12 mouse cellular contexts compared by ENCODE assay signal in the genomic region with DNA sequence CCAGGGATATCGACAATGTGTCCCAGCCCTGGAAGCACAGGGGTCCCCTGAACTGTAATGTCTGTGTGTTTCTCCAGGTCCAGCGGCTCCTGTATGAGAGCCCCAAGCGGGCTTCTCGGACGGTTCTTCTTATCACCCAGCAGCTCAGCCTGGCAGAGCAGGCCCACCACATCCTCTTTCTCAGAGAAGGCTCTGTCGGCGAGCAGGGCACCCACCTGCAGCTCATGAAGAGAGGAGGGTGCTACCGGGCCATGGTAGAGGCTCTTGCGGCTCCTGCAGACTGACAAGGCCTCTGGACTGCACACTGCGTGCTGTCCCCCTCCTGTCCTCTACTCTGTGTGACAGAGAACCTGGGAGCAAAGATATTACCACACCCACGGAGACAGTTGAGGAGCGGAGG. TPM values are rescaled to one million over a fixed set of nuclear protein-coding genes. Genes with fewer than 3 reads are reported as not detected.
DNase-seq lines count a peak whose midpoint lies in the region; ATAC-seq and TF ChIP-seq lines count a peak whose summit lies in the region.
"Had no signal": no experiment of that assay in that cellular context is flagged by ENCODE, and none has a peak within 500 bp of the region (broad histone marks: within the 10 kb centered on the region; RNA-seq: fewer than 3 reads in every experiment).

No protein-coding gene starts in this region.

- no peaks in the 10 kb centered on the region for H3K27me3 ChIP-seq in heart, adult 2 months (ENCODE audit: control insufficient read depth, insufficient read depth, low read length)

- ATAC-seq in hematopoietic stem cell, adult 5-6 weeks (replicated peaks in 1 of 2; ENCODE audit: insufficient read depth in 1 of 2, low FRiP score in 2 of 2, low TSS enrichment in 1 of 2, low read depth in 1 of 2, poor library complexity in 2 of 2, severe bottlenecking in 2 of 2): peak; percentile 63 to 67
- ATAC-seq: intestine, postnatal 0 days had no signal

- no peak for TF ChIP-seq CTCF in heart, adult 2 months (IDR thresholded peaks at IDR 0.05)

- TF ChIP-seq EP300 in heart, adult 2 months (IDR thresholded peaks at IDR 0.05; ENCODE audit: insufficient read depth, low read depth, low read length): no peak

- H3K79me2 ChIP-seq in heart, adult 2 months (replicated peaks; ENCODE audit: control insufficient read depth, insufficient read depth, low read length): no peaks in the 10 kb centered on the region

- peak; percentile 27 to 47 for DNase-seq in heart, adult 2 months
- no peak for DNase-seq in heart, adult 8-10 months (ENCODE audit: low spot score)
- peak; percentile 91 for DNase-seq in A20 (ENCODE audit: low read depth, low spot score)
- DNase-seq in spleen, adult 18-20 months: peak; percentile 64 to 71
- DNase-seq in frontal cortex, postnatal 25 days (ENCODE audit: low spot score in 2 of 2): no peak
- DNase-seq in lung, postnatal 25 days (ENCODE audit: low spot score): no peak
- no peak for DNase-seq in layer of hippocampus, adult 9-11 months
- DNase-seq: gastrocnemius, postnatal 10 days had no signal

- H3K27ac ChIP-seq in heart, adult 2 months: no peak overlapping the region

- no peak for TF ChIP-seq POLR2A in heart, adult 2 months (IDR thresholded peaks at IDR 0.05; ENCODE audit: insufficient read depth, low read depth, low read length)

- H3K36me3 ChIP-seq in heart, adult 2 months (ENCODE audit: control insufficient read depth, insufficient read depth, low read length): no peaks in the 10 kb centered on the region

- intact Hi-C loops in heart, adult 2 months (cut with DNase I): no loop called here

- H3K9ac ChIP-seq in heart, adult 2 months (ENCODE audit: low read depth, low read length): no peak overlapping the region

- no peak overlapping the region for H3K4me3 ChIP-seq in heart, adult 2 months

- 66% methylated on average over 12 of the region's 12 CpGs for WGBS in heart, adult 2 months

- H3K4me1 ChIP-seq in heart, adult 2 months (ENCODE audit: control insufficient read depth, insufficient read depth, low read length): peaks cover 3% of the 10 kb centered on the region; the same call in 1 of the 2 replicates

RNA-seq across cellular contexts. Expression of gene Psmb8, which starts 1.0 kb away (rescaled TPM):
- total RNA-seq in heart, adult 2 months (2021): 10 to 100 TPM; 12.3 to 18.9 TPM
- 33.5 and 44.2 TPM in 2 replicates for polyA plus RNA-seq in heart, adult 2 months (2012; rRNA removed)
- total RNA-seq in heart, adult 8-10 months (2022): 10 to 100 TPM; 10.7 to 15.1 (median 12.8) TPM
- total RNA-seq in hematopoietic stem cell, adult 5-6 weeks (2017): 392 and 482 TPM in 2 replicates

RNA-seq across cellular contexts. Expression of gene Tap2, which starts 6.8 kb away (rescaled TPM):
- total RNA-seq in heart, adult 2 months (2021): 10 to 100 TPM; 26.1 to 31.2 TPM
- 25.0 and 26.5 TPM in 2 replicates for polyA plus RNA-seq in heart, adult 2 months (2012; rRNA removed)
- total RNA-seq in heart, adult 8-10 months (2022): 10 to 100 TPM; 21.4 to 25.3 (median 24.6) TPM
- total RNA-seq in hematopoietic stem cell, adult 5-6 weeks (2017): 113 and 116 TPM in 2 replicates

RNA-seq across cellular contexts. Expression of gene Psmb9, which starts 8.9 kb away (rescaled TPM):
- total RNA-seq in heart, adult 2 months (2021): 10 to 100 TPM in 1 of 2 experiments, 1 to 10 TPM in 1; 6.9 to 13.5 TPM
- polyA plus RNA-seq in heart, adult 2 months (2012; rRNA removed): 16.0 and 20.5 TPM in 2 replicates
- 10 to 100 TPM in 2 of 4 experiments, 1 to 10 TPM in 2; 6.9 to 12.9 (median 8.7) TPM for total RNA-seq in heart, adult 8-10 months (2022)
- 124 and 169 TPM in 2 replicates for total RNA-seq in hematopoietic stem cell, adult 5-6 weeks (2017)

RNA-seq across cellular contexts. Expression of gene Tap1, which starts 9.1 kb away (rescaled TPM):
- total RNA-seq in heart, adult 2 months (2021): 1 to 10 TPM; 3.4 to 7.2 TPM
- 10.9 and 11.7 TPM in 2 replicates for polyA plus RNA-seq in heart, adult 2 months (2012; rRNA removed)
- 1 to 10 TPM; 4.4 to 5.6 (median 4.7) TPM for total RNA-seq in heart, adult 8-10 months (2022)
- total RNA-seq in hematopoietic stem cell, adult 5-6 weeks (2017): 130 and 164 TPM in 2 replicates

RNA-seq across cellular contexts. Expression of gene H2-Ob, which starts 42.2 kb away (rescaled TPM):
- 1 to 10 TPM in 1 of 2 experiments, under 1 TPM in 1; 0.55 to 1.0 TPM for total RNA-seq in heart, adult 2 months (2021)
- polyA plus RNA-seq in heart, adult 2 months (2012; rRNA removed): 3.5 and 6.2 TPM in 2 replicates
- total RNA-seq in heart, adult 8-10 months (2022): 1 to 10 TPM in 1 of 4 experiments, under 1 TPM in 3; 0.41 to 1.5 (median 0.51) TPM
- 60.2 and 91.1 TPM in 2 replicates for total RNA-seq in hematopoietic stem cell, adult 5-6 weeks (2017)
- polyA plus RNA-seq: C2C12; neural tube, embryonic 11.5 days had no signal

Comparison
In these comparisons a context has a peak if more than half of its experiments do, and no peak if none do; other contexts are left out.
1. DNase-seq: peak in heart, adult 2 months (2 of 2), A20 (single experiment) and spleen, adult 18-20 months (2 of 2); none in heart, adult 8-10 months (single experiment), frontal cortex, postnatal 25 days (0 of 2), lung, postnatal 25 days (single experiment) and layer of hippocampus, adult 9-11 months (single experiment).
2. RNA of gene Psmb8, which starts 1.0 kb away (total RNA-seq): 392 to 482 TPM in hematopoietic stem cell, adult 5-6 weeks; 12.3 to 18.9 TPM in heart, adult 2 months and 10.7 to 15.1 TPM in heart, adult 8-10 months; every median in the first group is over 10 times any median in the second.